Mouse (Mus musculus): ENCODE measurements at regions not wholly inside any gene's neighbourhood (a gene's known extent, or its start where the extent isn't known, plus 50 kb on each side); places are given as distances from the start of the nearest gene placed in this dataset.

DNA sequence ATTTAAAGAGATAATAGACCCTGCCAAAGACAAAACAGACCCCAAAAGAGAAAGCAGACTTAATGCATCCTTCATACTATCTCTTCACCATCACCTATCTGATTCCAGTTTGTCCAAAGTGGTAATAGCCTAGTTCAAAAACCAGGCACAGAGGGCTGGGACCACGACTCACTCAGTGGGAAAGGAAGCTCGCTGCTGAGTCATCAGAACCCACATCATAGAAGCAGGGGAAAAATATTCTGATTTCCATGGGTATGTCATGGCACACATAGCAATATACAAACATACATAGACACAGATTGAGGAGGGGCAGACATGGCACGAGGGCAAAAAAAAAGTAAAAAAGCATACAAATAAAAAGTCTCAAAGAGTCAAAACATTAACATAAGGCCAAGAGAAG, 53.7 kb upstream of the Ralgps2 start:
- DNase-seq (ENCODE audit: low spot score), result no peak

DNA sequence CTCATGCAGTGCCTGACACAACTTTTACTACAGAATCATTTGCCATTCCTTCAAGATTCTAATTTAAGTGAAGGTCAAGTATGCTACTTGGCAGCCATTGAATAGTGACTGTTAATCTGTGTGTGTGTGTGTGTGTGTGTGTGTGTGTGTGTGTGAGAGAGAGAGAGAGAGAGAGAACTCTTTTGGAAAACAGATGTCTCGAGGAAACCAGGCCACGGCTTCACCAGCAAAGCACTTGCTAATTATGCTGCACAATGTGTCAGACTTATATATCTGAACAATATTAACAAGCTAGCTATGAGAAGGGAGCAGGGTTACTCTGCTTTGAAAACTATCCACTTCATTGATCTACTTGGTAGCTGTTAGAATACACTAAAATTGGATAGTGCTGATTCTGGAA, 53.1 kb upstream of the Ralgps2 start:
- no peak for DNase-seq (ENCODE audit: low spot score)

GRCm38 (mm10) chr1:156990567-156991494, 51.4 kb upstream of the Ralgps2 start:
- DNase-seq (ENCODE audit: low spot score), result no peak

- no peak for DNase-seq (ENCODE audit: low spot score)
Measured at GRCm38 (mm10) chr1:156990112-156990511, 50.7 kb upstream of the Ralgps2 start.

GRCm38 (mm10) chr1:156989149-156989785, 49.8 kb upstream of the Ralgps2 start:
- no peak for DNase-seq (ENCODE audit: low spot score)

Data from ovary, adult 18-20 months (tissue).